Mouse (Mus musculus) myocyte (in vitro differentiated cells): ENCODE results near the gene Vmn1r236. TPM values are rescaled to one million over a fixed set of nuclear protein-coding genes. Genes with fewer than 3 reads are reported as not detected.

Experiments used
- H3K27me3 ChIP-seq: one replicate; pipeline ENCODE4 v1.6.1; 2011; ENCODE audit not compliant: control insufficient read depth, insufficient read depth, insufficient read length
- H3K36me3 ChIP-seq: one replicate; pipeline ENCODE4 v1.6.1; 2011; ENCODE audit not compliant: control insufficient read depth, insufficient read depth
- H3K4me2 ChIP-seq: one replicate; pipeline ENCODE4 v1.6.1; 2011; ENCODE audit warnings: low read depth, control low read depth
- H3K4me3 ChIP-seq: one replicate; pipeline ENCODE4 v1.5.1; 2011; ENCODE audit warnings: mild to moderate bottlenecking, control low read depth, moderate library complexity
- H3K79me2 ChIP-seq: one replicate; pipeline ENCODE4 v1.6.1; 2011; ENCODE audit not compliant: control insufficient read depth, insufficient read depth
- H3ac ChIP-seq: one replicate; pipeline ENCODE4 v1.6.1; 2011; ENCODE audit not compliant: control insufficient read depth, insufficient read length
- CEBPB ChIP-seq: IDR thresholded peaks from 2 replicates; pipeline ENCODE4 v1.6.1; 2011; ENCODE audit warnings: mild to moderate bottlenecking, moderate library complexity; ENCODE audit not compliant: poor library complexity, insufficient read depth, severe bottlenecking
- E2F4 ChIP-seq: IDR thresholded peaks from one replicate; pipeline ENCODE4 v1.6.1; 2011; ENCODE audit warnings: mild to moderate bottlenecking, control low read depth, moderate library complexity; ENCODE audit not compliant: insufficient read depth
- MAX ChIP-seq: IDR thresholded peaks from one replicate; pipeline ENCODE4 v1.6.1; 2011; ENCODE audit warnings: low read depth, mild to moderate bottlenecking, control low read depth
- MYOD1 ChIP-seq, 3 experiments: IDR thresholded peaks; one replicate each; pipeline ENCODE4 v1.6.1; 2011; ENCODE audit warnings: control low read depth in 2 of 3, low read depth in 2 of 3, mild to moderate bottlenecking in 2 of 3, moderate library complexity in 1 of 3; ENCODE audit not compliant: insufficient read length in 2 of 3, control insufficient read depth in 1 of 3
- MYOG ChIP-seq, 3 experiments: IDR thresholded peaks; one replicate each; pipeline ENCODE4 v1.6.1; 2011; ENCODE audit warnings: control low read depth in 2 of 3, low read depth in 2 of 3, mild to moderate bottlenecking in 2 of 3; ENCODE audit not compliant: insufficient read length in 2 of 3, control insufficient read depth in 1 of 3, insufficient read depth in 1 of 3
- POLR2A ChIP-seq: IDR thresholded peaks from one replicate; pipeline ENCODE4 v1.6.1; 2011; ENCODE audit warnings: low read depth, mild to moderate bottlenecking, control low read depth, moderate library complexity; ENCODE audit not compliant: insufficient read length
- POLR2AphosphoS2 ChIP-seq: IDR thresholded peaks from one replicate; pipeline ENCODE4 v1.6.1; 2011; ENCODE audit warnings: low read depth, control low read depth; ENCODE audit not compliant: insufficient read length
- REST ChIP-seq: IDR thresholded peaks from one replicate; pipeline ENCODE4 v1.6.1; 2011; ENCODE audit warnings: mild to moderate bottlenecking, control low read depth, moderate library complexity; ENCODE audit not compliant: insufficient read depth, insufficient read length
- SRF ChIP-seq: IDR thresholded peaks from one replicate; pipeline ENCODE4 v1.6.1; 2011; ENCODE audit warnings: low read depth; ENCODE audit not compliant: control insufficient read depth, insufficient read length
- TCF12 ChIP-seq: IDR thresholded peaks from one replicate; pipeline ENCODE4 v1.6.1; 2011; ENCODE audit warnings: mild to moderate bottlenecking, control low read depth; ENCODE audit not compliant: poor library complexity, insufficient read depth, severe bottlenecking
- TCF3 ChIP-seq: IDR thresholded peaks from one replicate; pipeline ENCODE4 v1.6.1; 2011; ENCODE audit warnings: low read depth, control low read depth; ENCODE audit not compliant: insufficient read length
- USF1 ChIP-seq: IDR thresholded peaks from one replicate; pipeline ENCODE4 v1.6.1; 2011; ENCODE audit warnings: low read depth, mild to moderate bottlenecking, control low read depth, moderate library complexity
- polyA plus RNA-seq: library from polyadenylated mRNA; unstranded; fragments of >200 nt; fragmentation: generic; extraction: Trizol; gene quantifications from one replicate; pipeline ENCODE4 v1.2.1, GENCODE M21; 2012; ENCODE audit warnings: missing spikeins

Gene Vmn1r236
- polyA plus RNA-seq, result not detected

DNA sequence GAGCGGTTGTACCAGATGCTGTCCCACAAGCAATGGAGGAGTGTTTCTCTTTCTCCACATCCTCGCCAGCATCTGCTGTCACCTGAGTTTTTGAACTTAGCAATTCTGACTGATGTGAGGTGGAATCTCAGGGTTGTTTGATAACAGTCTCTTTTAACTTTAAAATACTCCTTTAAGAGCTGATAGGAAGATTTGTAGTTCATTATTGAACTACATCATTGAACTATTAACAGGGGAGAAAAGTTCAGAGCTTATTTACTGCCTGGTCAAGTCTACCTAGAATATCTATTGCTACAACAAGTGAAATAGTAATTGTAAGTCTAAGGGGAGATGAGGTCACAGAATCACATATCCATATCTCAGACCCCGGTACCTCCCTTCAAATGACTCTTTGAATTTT lies at the start of gene Vmn1r236:
Vmn1r236 (plus strand) TSS at position 301 of the 400 bp plus-strand sequence.
- no peaks in the 10 kb centered on the region for H3K79me2 ChIP-seq
- no peak within 1 kb of the TSS for H3K4me2 ChIP-seq
- no peaks in the 10 kb centered on the region for H3K27me3 ChIP-seq
- no peak within 1 kb of the TSS for H3K4me3 ChIP-seq
- no peaks in the 10 kb centered on the region for H3K36me3 ChIP-seq
- H3ac ChIP-seq, result no peak within 1 kb of the TSS
- no peak for TF ChIP-seq CEBPB
- no peak for TF ChIP-seq POLR2AphosphoS2
- TF ChIP-seq TCF3, result no peak
- no peak for TF ChIP-seq SRF
- no peak for TF ChIP-seq MYOD1 (IDR thresholded peaks at IDR 0.05; ENCODE audit: control insufficient read depth in 1 of 3, insufficient read length in 2 of 3, low read depth in 2 of 3)
- no peak for TF ChIP-seq REST
- no peak for TF ChIP-seq TCF12
- no peak for TF ChIP-seq MAX
- no peak for TF ChIP-seq POLR2A
- no peak for TF ChIP-seq E2F4
- no peak for TF ChIP-seq MYOG (IDR thresholded peaks at IDR 0.05; ENCODE audit: control insufficient read depth in 1 of 3, insufficient read depth in 1 of 3, insufficient read length in 2 of 3, low read depth in 2 of 3)
- no peak for TF ChIP-seq USF1

DNA sequence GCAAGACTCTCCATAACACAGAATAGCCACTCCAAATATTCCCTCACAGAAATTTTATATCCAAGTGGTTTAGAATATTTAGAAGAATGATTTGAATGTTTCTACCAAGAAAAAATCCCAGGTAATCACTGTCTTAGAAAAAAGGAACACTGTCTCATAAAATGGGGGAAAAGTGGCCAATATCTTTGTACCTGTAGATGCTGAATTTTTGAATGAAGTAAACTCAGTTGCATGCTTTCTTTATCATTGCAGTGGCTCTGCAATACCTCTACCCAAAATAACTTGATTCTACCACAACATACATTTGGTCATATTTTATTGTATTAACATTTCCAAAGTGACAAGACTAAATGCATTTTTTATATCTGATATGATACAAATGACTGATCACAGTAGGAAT lies 26.6 kb upstream of the Vmn1r236 start, which contains the start of gene Vmn1r235:
Vmn1r235 (plus strand) TSS at position 301 of the 400 bp plus-strand sequence.
- Histone ChIP-seq H3K4me2 (no peak within 1 kb of the TSS), H3K27me3 (no peaks in the 10 kb centered on the region), H3K4me3 (no peak within 1 kb of the TSS), H3K79me2 (no peaks in the 10 kb centered on the region), H3ac (no peak within 1 kb of the TSS), H3K36me3 (no peaks in the 10 kb centered on the region)
- TF ChIP-seq TCF3 (no peak), POLR2AphosphoS2 (no peak), TCF12 (no peak), CEBPB (no peak), MYOG (IDR thresholded peaks at IDR 0.05; ENCODE audit: control insufficient read depth in 1 of 3, insufficient read depth in 1 of 3, insufficient read length in 2 of 3, low read depth in 2 of 3) (no peak), MAX (no peak), E2F4 (no peak), USF1 (no peak), REST (no peak), SRF (no peak), MYOD1 (IDR thresholded peaks at IDR 0.05; ENCODE audit: control insufficient read depth in 1 of 3, insufficient read length in 2 of 3, low read depth in 2 of 3) (no peak), POLR2A (no peak)

DNA sequence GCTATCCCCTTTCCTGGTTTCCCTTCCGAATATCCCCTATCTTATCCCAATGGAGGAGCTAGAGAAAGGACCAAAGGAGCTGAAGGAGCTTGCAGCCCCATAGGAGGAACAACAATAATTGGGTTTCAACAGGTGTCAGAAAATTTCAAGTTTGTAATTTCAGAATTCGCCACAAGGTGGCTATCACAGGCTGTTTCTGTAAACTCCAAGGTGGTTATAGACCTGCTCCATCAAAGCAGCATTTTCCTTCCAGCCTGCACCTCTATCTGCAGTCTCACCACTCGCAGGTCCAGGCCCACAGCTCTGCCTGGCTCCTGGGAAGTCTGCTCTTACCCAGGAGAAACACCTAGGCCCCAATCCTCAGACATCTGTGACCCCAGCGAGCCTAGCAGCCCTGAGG lies 10.6 kb upstream of the Vmn1r236 start:
- no peaks in the 10 kb centered on the region for H3K79me2 ChIP-seq

DNA sequence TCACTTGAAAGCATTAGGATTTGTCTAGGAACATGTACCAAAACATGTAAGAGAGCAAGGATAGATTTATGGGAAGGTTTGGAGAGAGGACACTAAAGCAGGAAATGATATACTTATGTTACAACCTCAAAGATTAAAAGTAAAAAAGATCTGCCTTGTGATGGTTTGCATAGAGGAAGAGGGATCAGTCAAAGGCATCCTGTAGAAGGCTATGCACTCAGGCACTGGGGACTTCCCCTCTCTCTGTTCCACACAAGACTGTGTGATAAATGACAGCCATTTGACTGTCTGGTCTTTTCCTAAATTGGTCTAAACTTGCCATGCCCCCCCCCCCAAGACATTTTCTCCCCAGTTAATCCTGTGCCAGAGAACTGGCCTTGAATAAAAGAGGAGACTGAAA lies 1.7 kb downstream of the Vmn1r236 start:
- Histone ChIP-seq H3K79me2 (no peaks in the 10 kb centered on the region), H3K27me3 (no peaks in the 10 kb centered on the region), H3K4me2 (no peak overlapping the region), H3K36me3 (no peaks in the 10 kb centered on the region), H3ac (no peak overlapping the region), H3K4me3 (no peak overlapping the region)
- TF ChIP-seq MYOD1 (IDR thresholded peaks at IDR 0.05; ENCODE audit: control insufficient read depth in 1 of 3, insufficient read length in 2 of 3, low read depth in 2 of 3), result no peak
- no peak for TF ChIP-seq TCF3
- no peak for TF ChIP-seq REST
- TF ChIP-seq USF1, result no peak
- no peak for TF ChIP-seq MAX
- TF ChIP-seq POLR2A, result no peak
- TF ChIP-seq MYOG (IDR thresholded peaks at IDR 0.05; ENCODE audit: control insufficient read depth in 1 of 3, insufficient read depth in 1 of 3, insufficient read length in 2 of 3, low read depth in 2 of 3), result no peak
- no peak for TF ChIP-seq POLR2AphosphoS2
- no peak for TF ChIP-seq SRF
- TF ChIP-seq E2F4, result no peak
- TF ChIP-seq TCF12, result no peak

More for the DNA sequence above, 10.6 kb upstream of the Vmn1r236 start:
- H3K27me3 ChIP-seq, result no peaks in the 10 kb centered on the region
- no peak overlapping the region for H3ac ChIP-seq
- no peak overlapping the region for H3K4me2 ChIP-seq
- H3K36me3 ChIP-seq, result no peaks in the 10 kb centered on the region
- H3K4me3 ChIP-seq, result no peak overlapping the region
- TF ChIP-seq E2F4, result no peak
- no peak for TF ChIP-seq MYOD1 (IDR thresholded peaks at IDR 0.05; ENCODE audit: control insufficient read depth in 1 of 3, insufficient read length in 2 of 3, low read depth in 2 of 3)
- no peak for TF ChIP-seq REST
- TF ChIP-seq SRF, result no peak
- no peak for TF ChIP-seq TCF3
- TF ChIP-seq TCF12, result no peak
- TF ChIP-seq USF1, result no peak
- no peak for TF ChIP-seq POLR2A

DNA sequence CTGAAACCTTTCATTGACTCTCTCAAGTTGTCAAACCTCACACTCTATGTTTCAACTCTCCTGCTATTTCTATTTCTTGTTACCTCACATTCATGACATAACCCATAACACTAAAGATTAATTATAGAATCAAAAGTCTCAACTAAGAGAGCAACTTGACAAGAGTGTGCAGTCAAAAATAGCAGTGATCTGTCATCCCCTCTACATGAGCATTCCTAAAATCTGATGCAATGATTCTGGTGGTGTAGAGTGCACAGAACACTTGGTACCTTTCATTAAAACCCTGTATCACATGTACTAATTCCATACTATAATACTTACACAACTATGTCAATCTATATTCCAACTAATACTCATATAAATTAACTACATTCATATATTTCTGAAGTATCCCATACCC lies 7.0 kb downstream of the Vmn1r236 start:
- H3K4me3 ChIP-seq, result no peak overlapping the region

More for the DNA sequence above, 7.0 kb downstream of the Vmn1r236 start:
- Histone ChIP-seq H3K4me2 (no peak overlapping the region), H3K79me2 (no peaks in the 10 kb centered on the region), H3K36me3 (no peaks in the 10 kb centered on the region), H3K27me3 (no peaks in the 10 kb centered on the region), H3ac (no peak overlapping the region)
- TF ChIP-seq REST, result no peak
- no peak for TF ChIP-seq MYOG (IDR thresholded peaks at IDR 0.05; ENCODE audit: control insufficient read depth in 1 of 3, insufficient read depth in 1 of 3, insufficient read length in 2 of 3, low read depth in 2 of 3)
- no peak for TF ChIP-seq MAX
